Comparison of ENCODE assay signal across 17 mouse cellular contexts in genomic region chr7:81004556-81005079, GRCm38 (mm10). TPM values are rescaled to one million over a fixed set of nuclear protein-coding genes. Genes with fewer than 3 reads are reported as not detected.
DNase-seq lines count a peak whose midpoint lies in the region; ATAC-seq and TF ChIP-seq lines count a peak whose summit lies in the region.
"Had no signal": no experiment of that assay in that cellular context is flagged by ENCODE, and none has a peak within 500 bp of the region (broad histone marks: within the 10 kb centered on the region; RNA-seq: fewer than 3 reads in every experiment).

No protein-coding gene starts in this region.

- peaks cover 11 to 12% of the 10 kb centered on the region in 2 experiments for H3K4me1 ChIP-seq in MEL (ENCODE audit: control insufficient read depth in 1 of 2, insufficient read depth in 2 of 2, low read length in 2 of 2)
- H3K4me1 ChIP-seq: embryonic facial prominence, embryonic 10.5 days; hindbrain, embryonic 15.5 days had no signal

- peak; percentile 37 for DNase-seq in CD4-positive, CD25-positive, alpha-beta regulatory T cell, adult 2 months (ENCODE audit: low read depth, low spot score)
- DNase-seq in MEL (ENCODE audit: low read depth, low spot score) (peak; percentile 79), liver (peak; percentile 30)
- no peak for DNase-seq in right cerebral cortex, adult 18-20 months
- DNase-seq in cerebellum, postnatal 14 days, result no peak
- DNase-seq in lung, postnatal 10 days, result no peak
- DNase-seq: adrenal gland, postnatal 14 days; cerebellum, adult 11 months; right cerebral cortex, postnatal 25 days had no signal

- no peaks in the 10 kb centered on the region for H3K27me3 ChIP-seq in MEL (ENCODE audit: control insufficient read depth in 1 of 2, insufficient read depth in 2 of 2, low read length in 2 of 2)
- H3K27me3 ChIP-seq: hindbrain, embryonic 15.5 days; Patski had no signal

- TF ChIP-seq POLR2A in MEL (IDR thresholded peaks at IDR 0.05; ENCODE audit: control insufficient read depth in 1 of 2, insufficient read depth in 1 of 2, low read depth in 1 of 2, low read length in 2 of 2, poor library complexity in 1 of 2), result no peak

- H3K9ac ChIP-seq in MEL (ENCODE audit: control insufficient read depth, low read depth, low read length, poor library complexity, severe bottlenecking), result no peak overlapping the region
- H3K9ac ChIP-seq: hindbrain, embryonic 15.5 days had no signal

- H3K9me3 ChIP-seq in MEL (replicated peaks; ENCODE audit: insufficient read depth, low read length), result no peaks in the 10 kb centered on the region
- H3K9me3 ChIP-seq: embryonic facial prominence, embryonic 10.5 days; hindbrain, embryonic 15.5 days; midbrain, embryonic 10.5 days had no signal

- no peak for TF ChIP-seq RAD21 in MEL (IDR thresholded peaks at IDR 0.05; ENCODE audit: low read depth, low read length)

- ATAC-seq in monocyte, adult 5-6 weeks (replicated peaks; ENCODE audit: insufficient number of reproducible peaks, low FRiP score, low TSS enrichment, poor library complexity, severe bottlenecking), result peak; percentile 48; the same call in 1 of the 2 replicates
- ATAC-seq: Patski had no signal

- H3K36me3 ChIP-seq in MEL (ENCODE audit: control insufficient read depth in 1 of 2, insufficient read depth in 2 of 2, low read length in 2 of 2), result peaks cover 4 to 16% of the 10 kb centered on the region in 2 experiments

- no peak overlapping the region for H3K27ac ChIP-seq in MEL (ENCODE audit: control insufficient read depth, low read depth, low read length)
- H3K27ac ChIP-seq: embryonic facial prominence, embryonic 10.5 days; hindbrain, embryonic 15.5 days; midbrain, embryonic 10.5 days; stomach, postnatal 0 days had no signal

- TF ChIP-seq CTCF in MEL (IDR thresholded peaks at IDR 0.05 in 2 of 3, conservative IDR thresholded peaks at IDR 0.05 in 1 of 3; ENCODE audit: control insufficient read depth in 1 of 3, insufficient read depth in 1 of 3, low read depth in 2 of 3, low read length in 3 of 3, poor library complexity in 1 of 3, severe bottlenecking in 1 of 3), result no peak

- TF ChIP-seq EP300 in MEL (IDR thresholded peaks at IDR 0.05; ENCODE audit: low read depth in 1 of 2, low read length in 2 of 2), result peak; percentile 80 to 83

- no peak overlapping the region for H3K4me3 ChIP-seq in MEL (ENCODE audit: control insufficient read depth in 1 of 2, insufficient read depth in 1 of 2, low read depth in 2 of 2, low read length in 2 of 2)
- H3K4me3 ChIP-seq: embryonic facial prominence, embryonic 10.5 days; hindbrain, embryonic 15.5 days; midbrain, embryonic 10.5 days had no signal

- H3K79me2 ChIP-seq in MEL (ENCODE audit: control insufficient read depth, insufficient read depth, low read length, poor library complexity), result peaks cover 50% of the 10 kb centered on the region

TF ChIP-seq in MEL, 35 proteins besides CTCF, POLR2A, EP300 and RAD21:
- TF ChIP-seq MXI1 (IDR thresholded peaks at IDR 0.05; ENCODE audit: low read depth, low read length) (peak; percentile 63; the same call in 1 of the 2 replicates), USF1 (IDR thresholded peaks at IDR 0.05; ENCODE audit: low read depth, low read length) (peak; percentile 88), GABPA (IDR thresholded peaks at IDR 0.05; ENCODE audit: low read depth, low read length) (no peak), MEF2A (IDR thresholded peaks at IDR 0.05; ENCODE audit: extremely low read depth, insufficient replicate concordance, low read depth, low read length, poor library complexity, severe bottlenecking) (peak; percentile 84; the same call in 1 of the 2 replicates), SIN3A (IDR thresholded peaks at IDR 0.05; ENCODE audit: low read length) (peak; percentile 79), E2F4 (IDR thresholded peaks at IDR 0.05; ENCODE audit: borderline replicate concordance, low read depth, low read length) (no peak), SMC3 (IDR thresholded peaks at IDR 0.05; ENCODE audit: low read depth, low read length) (no peak), POLR2AphosphoS5 (IDR thresholded peaks at IDR 0.05; ENCODE audit: borderline replicate concordance, low read depth, low read length) (no peak), GATA1 (IDR thresholded peaks at IDR 0.05; ENCODE audit: low read depth, low read length) (peak; percentile 88), MAZ (IDR thresholded peaks at IDR 0.05; ENCODE audit: low read depth, low read length) (no peak), MYB (IDR thresholded peaks at IDR 0.05; ENCODE audit: low read depth, low read length) (0 out of 2 replicates have a peak, but pooled peaks have one; percentile 27), MAX (IDR thresholded peaks at IDR 0.05; ENCODE audit: low read length) (0 out of 2 replicates have a peak, but pooled peaks have one; percentile 36), RCOR1 (IDR thresholded peaks at IDR 0.05; ENCODE audit: low read depth, low read length) (peak; percentile 94), TAL1 (IDR thresholded peaks at IDR 0.05; ENCODE audit: low read length) (peak; percentile 85), ZNF384 (IDR thresholded peaks at IDR 0.05; ENCODE audit: low read depth, low read length) (no peak), ETS1 (IDR thresholded peaks at IDR 0.05; ENCODE audit: low read depth, low read length) (peak; percentile 94), NELFE (IDR thresholded peaks at IDR 0.05; ENCODE audit: low read depth, low read length) (no peak), TCF12 (IDR thresholded peaks at IDR 0.05; ENCODE audit: low read depth, low read length) (peak; percentile 86), BHLHE40 (IDR thresholded peaks at IDR 0.05; ENCODE audit: borderline replicate concordance, low read depth, low read length) (peak; percentile 82), TBP (IDR thresholded peaks at IDR 0.05; ENCODE audit: low read depth, low read length) (no peak), MAFK (IDR thresholded peaks at IDR 0.05; ENCODE audit: borderline replicate concordance, low read depth, low read length) (peak; percentile 14; the same call in 1 of the 2 replicates), HCFC1 (IDR thresholded peaks at IDR 0.05; ENCODE audit: low read depth, low read length) (peak; percentile 51; the same call in 1 of the 2 replicates), USF2 (IDR thresholded peaks at IDR 0.05; ENCODE audit: borderline replicate concordance in 1 of 2, insufficient read depth in 1 of 2, low read depth in 1 of 2, low read length in 2 of 2) (peak in 1 of 2 experiments; percentile 53; a peak in 1 of 4 replicates), ZMIZ1 (IDR thresholded peaks at IDR 0.05; ENCODE audit: low read depth, low read length) (no peak)
TF ChIP-seq in MEL: peak in this region for 15.

RNA-seq across cellular contexts. Expression of gene Zfp592, which starts 11.1 kb away (rescaled TPM):
- total RNA-seq in MEL (2012; rRNA removed), result 12.9 and 14.7 TPM in 2 replicates
- 10 to 100 TPM in 1 of 2 experiments, not detected in 1; 33.0 TPM for polyA plus RNA-seq in MEL (2012; ENCODE audit: insufficient read depth in 1 of 2, insufficient read length in 2 of 2, low read depth in 1 of 2, low replicate concordance in 2 of 2, missing spikeins in 1 of 2)
- total RNA-seq in monocyte, adult 5-6 weeks (2017), result 24.9 to 45.0 TPM (median 31.7 TPM) in 3 replicates

RNA-seq across cellular contexts. Expression of gene Alpk3, which starts 52.8 kb away (rescaled TPM):
- total RNA-seq in MEL (2012; rRNA removed), result under 0.01 TPM in 1 of 2 replicates, not detected in the other
- polyA plus RNA-seq in MEL (2012; ENCODE audit: insufficient read depth in 1 of 2, insufficient read length in 2 of 2, low read depth in 1 of 2, low replicate concordance in 2 of 2, missing spikeins in 1 of 2), result under 1 TPM in 1 of 2 experiments, not detected in 1; 0.03 TPM
- total RNA-seq in monocyte, adult 5-6 weeks (2017), result 0.10 TPM in 1 of 3 replicates, not detected in the others
- polyA plus RNA-seq: forebrain, embryonic 11.5 days; liver, adult 2 months; Patski had no signal

RNA-seq across cellular contexts. Expression of gene Sec11a, which starts 57.0 kb away (rescaled TPM):
- total RNA-seq in MEL (2012; rRNA removed), result 132 and 144 TPM in 2 replicates
- 100 to 1,000 TPM in 1 of 2 experiments, not detected in 1; 114 TPM for polyA plus RNA-seq in MEL (2012; ENCODE audit: insufficient read depth in 1 of 2, insufficient read length in 2 of 2, low read depth in 1 of 2, low replicate concordance in 2 of 2, missing spikeins in 1 of 2)
- 316 to 442 TPM (median 424 TPM) in 3 replicates for total RNA-seq in monocyte, adult 5-6 weeks (2017)

Comparison
In these comparisons a context has a peak if more than half of its experiments do, and no peak if none do; other contexts are left out.
1. DNase-seq: peak in CD4-positive, CD25-positive, alpha-beta regulatory T cell, adult 2 months (single experiment), MEL (single experiment) and liver (single experiment); none in right cerebral cortex, adult 18-20 months (single experiment), cerebellum, postnatal 14 days (0 of 2) and lung, postnatal 10 days (single experiment).